Mouse (Mus musculus) MEL (cell line): ENCODE data around the gene Aspdh. TPM values are rescaled to one million over a fixed set of nuclear protein-coding genes. Genes with fewer than 3 reads are reported as not detected.

Experiments used
- DNase-seq: peaks from one replicate; pipeline ENCODE4 v3.0.0; 2011; ENCODE audit warnings: low read depth, low spot score
- H3K27ac ChIP-seq: 2 replicates; pipeline ENCODE4 v1.5.1; 2012; ENCODE audit warnings: low read depth, mild to moderate bottlenecking, control low read depth, low read length, moderate library complexity; ENCODE audit not compliant: control insufficient read depth
- H3K27me3 ChIP-seq, 2 experiments: fragments of 150-350 bp in 1 of 2; sonication (generic) in 1 of 2; 2 replicates each; pipeline ENCODE4 v1.6.1; 2012; ENCODE audit warnings: low read length in 2 of 2, mild to moderate bottlenecking in 2 of 2, improper control_type of control experiment in 1 of 2, moderate library complexity in 1 of 2; ENCODE audit not compliant: insufficient read depth in 2 of 2, control insufficient read depth in 1 of 2
- H3K36me3 ChIP-seq, 2 experiments: 2 replicates each; pipeline ENCODE4 v1.6.1; 2012 to 2014; ENCODE audit warnings: low read length in 2 of 2, improper control_type of control experiment in 1 of 2, inconsistent platforms in 1 of 2, mild to moderate bottlenecking in 1 of 2; ENCODE audit not compliant: insufficient read depth in 2 of 2, control insufficient read depth in 1 of 2
- H3K4me1 ChIP-seq, 2 experiments: fragments of 150-350 bp in 1 of 2; sonication (generic) in 1 of 2; 2 replicates each; pipeline ENCODE4 v1.6.1; 2012; ENCODE audit warnings: low read length in 2 of 2, improper control_type of control experiment in 1 of 2, mild to moderate bottlenecking in 1 of 2; ENCODE audit not compliant: insufficient read depth in 2 of 2, control insufficient read depth in 1 of 2
- H3K4me3 ChIP-seq, 2 experiments: fragments of 150-350 bp in 1 of 2; sonication (generic) in 1 of 2; 2 replicates each; pipeline ENCODE4 v1.5.1; 2012; ENCODE audit warnings: low read depth in 2 of 2, low read length in 2 of 2, mild to moderate bottlenecking in 2 of 2, moderate library complexity in 2 of 2, control low read depth in 1 of 2, improper control_type of control experiment in 1 of 2; ENCODE audit not compliant: control insufficient read depth in 1 of 2, insufficient read depth in 1 of 2
- H3K79me2 ChIP-seq: 2 replicates; pipeline ENCODE4 v1.6.1; 2012; ENCODE audit warnings: mild to moderate bottlenecking, low read length, moderate library complexity; ENCODE audit not compliant: control insufficient read depth, poor library complexity, insufficient read depth
- H3K9ac ChIP-seq: 2 replicates; pipeline ENCODE4 v1.6.1; 2012; ENCODE audit warnings: low read depth, mild to moderate bottlenecking, control low read depth, low read length, moderate library complexity; ENCODE audit not compliant: control insufficient read depth, poor library complexity, severe bottlenecking
- H3K9me3 ChIP-seq: fragments of 150-350 bp; sonication (generic); replicated peaks from 2 replicates; pipeline ENCODE4 v1.6.1; 2012; ENCODE audit warnings: mild to moderate bottlenecking, low read length, improper control_type of control experiment, moderate library complexity; ENCODE audit not compliant: insufficient read depth
- CHD2 ChIP-seq: IDR thresholded peaks from 2 replicates; pipeline ENCODE4 v1.6.1; 2011; ENCODE audit warnings: low read length, improper control_type of control experiment
- ELF1 ChIP-seq: IDR thresholded peaks from 2 replicates; pipeline ENCODE4 v1.6.1; 2014; ENCODE audit warnings: low read depth, mild to moderate bottlenecking, inconsistent platforms, low read length, improper control_type of control experiment, moderate library complexity
- ETS1 ChIP-seq: IDR thresholded peaks from 2 replicates; pipeline ENCODE4 v1.6.1; 2012; ENCODE audit warnings: low read depth, mild to moderate bottlenecking, inconsistent platforms, low read length, improper control_type of control experiment, moderate library complexity
- KAT2A ChIP-seq: conservative IDR thresholded peaks from 2 replicates; pipeline ENCODE4 v1.6.1; 2012; ENCODE audit warnings: low read depth, low read length, improper control_type of control experiment, inconsistent platforms
- MXI1 ChIP-seq: IDR thresholded peaks from 2 replicates; pipeline ENCODE4 v1.6.1; 2011; ENCODE audit warnings: mild to moderate bottlenecking, low read depth, low read length, improper control_type of control experiment
- MYB ChIP-seq: IDR thresholded peaks from 2 replicates; pipeline ENCODE4 v1.6.1; 2011; ENCODE audit warnings: mild to moderate bottlenecking, low read depth, low read length, improper control_type of control experiment
- MYC ChIP-seq: IDR thresholded peaks from 2 replicates; pipeline ENCODE4 v1.6.1; 2011; ENCODE audit warnings: low read depth, mild to moderate bottlenecking, low read length, improper control_type of control experiment, moderate library complexity
- NRF1 ChIP-seq: IDR thresholded peaks from 2 replicates; pipeline ENCODE4 v1.6.1; 2014; ENCODE audit warnings: low read depth, mild to moderate bottlenecking, inconsistent platforms, low read length, improper control_type of control experiment, moderate library complexity; ENCODE audit not compliant: poor library complexity, insufficient read depth, severe bottlenecking
- POLR2A ChIP-seq, 2 experiments: IDR thresholded peaks; 2 replicates each; pipeline ENCODE4 v1.6.1; 2011 to 2012; ENCODE audit warnings: low read length in 2 of 2, mild to moderate bottlenecking in 2 of 2, control low read depth in 1 of 2, improper control_type of control experiment in 1 of 2, low read depth in 1 of 2, moderate library complexity in 1 of 2; ENCODE audit not compliant: control insufficient read depth in 1 of 2, insufficient read depth in 1 of 2, poor library complexity in 1 of 2
- POLR2AphosphoS5 ChIP-seq: IDR thresholded peaks from 2 replicates; pipeline ENCODE4 v1.6.1; 2012; ENCODE audit warnings: low read depth, borderline replicate concordance, mild to moderate bottlenecking, inconsistent platforms, low read length, moderate library complexity, mixed read lengths
- RAD21 ChIP-seq: IDR thresholded peaks from 2 replicates; pipeline ENCODE4 v1.6.1; 2011; ENCODE audit warnings: mild to moderate bottlenecking, low read depth, low read length, improper control_type of control experiment
- RCOR1 ChIP-seq: IDR thresholded peaks from 2 replicates; pipeline ENCODE4 v1.6.1; 2012; ENCODE audit warnings: low read depth, mild to moderate bottlenecking, inconsistent platforms, low read length, improper control_type of control experiment
- SIN3A ChIP-seq: IDR thresholded peaks from 2 replicates; pipeline ENCODE4 v1.6.1; 2012; ENCODE audit warnings: low read length, improper control_type of control experiment, inconsistent platforms
- TBP ChIP-seq: IDR thresholded peaks from 2 replicates; pipeline ENCODE4 v1.8.0; 2011; ENCODE audit warnings: low read depth, low read length, improper control_type of control experiment
- TCF12 ChIP-seq: IDR thresholded peaks from 2 replicates; pipeline ENCODE4 v1.6.1; 2014; ENCODE audit warnings: low read depth, mild to moderate bottlenecking, inconsistent platforms, low read length, improper control_type of control experiment, moderate library complexity
- ZNF384 ChIP-seq: IDR thresholded peaks from 2 replicates; pipeline ENCODE4 v1.6.1; 2012; ENCODE audit warnings: low read depth, mild to moderate bottlenecking, inconsistent platforms, low read length, improper control_type of control experiment
- polyA plus RNA-seq, 2 experiments: library from polyadenylated mRNA; stranded (reverse) in 1 of 2; unstranded in 1 of 2; fragments of >175 nt in 1 of 2; fragments of >200 nt in 1 of 2; gene quantifications; 2 replicates each; pipeline versions ENCODE4 v1.2.1 to v1.2.4; 2012; ENCODE audit warnings: low replicate concordance in 2 of 2, low read depth in 1 of 2; ENCODE audit not compliant: insufficient read length in 2 of 2, insufficient read depth in 1 of 2, missing spikeins in 1 of 2
- total RNA-seq: library from RNA; depleted of rRNA; stranded (reverse); fragments of 300-350 nt; gene quantifications from 2 replicates; pipeline ENCODE4 v1.2.3, GENCODE M21; 2012

The Aspdh gene
- total and polyA plus RNA-seq, 3 experiments = 0.89 TPM; not detected in 2

- Histone ChIP-seq H3K4me1 (no peaks in the 10 kb centered on the region), H3K9me3 (no peaks in the 10 kb centered on the region), H3K27me3 (no peaks in the 10 kb centered on the region), H3K27ac (no peak overlapping the region), H3K36me3 (no peaks in the 10 kb centered on the region), H3K9ac (no peak overlapping the region), H3K79me2 (no peaks in the 10 kb centered on the region), H3K4me3 (no peak overlapping the region)
- no peak for TF ChIP-seq ELF1
- no peak for TF ChIP-seq CHD2
- no peak for TF ChIP-seq MXI1
- TF ChIP-seq POLR2AphosphoS5 = no peak
- no peak for TF ChIP-seq POLR2A (IDR thresholded peaks at IDR 0.05; ENCODE audit: control insufficient read depth in 1 of 2, insufficient read depth in 1 of 2, low read depth in 1 of 2, low read length in 2 of 2, poor library complexity in 1 of 2)
- no peak for TF ChIP-seq ZNF384
- no peak for TF ChIP-seq TCF12
- TF ChIP-seq RCOR1 = no peak
- TF ChIP-seq MYC = no peak
- TF ChIP-seq RAD21 = no peak
- TF ChIP-seq ETS1 = no peak
- no peak for DNase-seq
Measured at GRCm38 (mm10) chr7:44456302-44456701, 8.9 kb upstream of the Aspdh start.

DNA sequence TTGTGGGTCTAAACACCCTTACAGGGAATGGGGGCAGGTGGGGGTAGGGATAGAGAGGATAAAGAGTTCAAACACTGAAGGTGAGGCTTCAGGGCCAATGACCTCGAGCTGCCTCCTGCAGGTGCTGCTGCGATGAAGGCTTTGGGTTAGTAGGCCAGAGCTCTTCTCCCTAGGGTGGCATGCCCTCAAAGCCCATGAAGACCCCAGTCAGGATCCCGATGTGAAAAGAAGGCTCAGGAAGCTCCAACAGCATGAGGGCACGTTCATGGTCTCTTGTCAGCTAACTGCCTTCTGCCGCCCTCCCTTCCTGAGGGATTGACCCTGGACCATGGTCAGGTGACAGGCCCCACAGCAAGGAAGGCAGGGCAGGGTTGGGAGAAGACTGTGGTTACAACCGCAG, 5.1 kb upstream of the Aspdh start:
- 0 out of 4 replicates have a peak, but pooled peaks cover 0 to 3% of the 10 kb centered on the region in 2 experiments for H3K4me1 ChIP-seq
- H3K4me3 ChIP-seq = no peak overlapping the region
- DNase-seq = no peak
- no peak overlapping the region for H3K9ac ChIP-seq
- H3K79me2 ChIP-seq = no peaks in the 10 kb centered on the region
- H3K36me3 ChIP-seq = no peaks in the 10 kb centered on the region
- H3K27me3 ChIP-seq = no peaks in the 10 kb centered on the region
- TF ChIP-seq SIN3A (no peak), CHD2 (no peak), TBP (no peak), NRF1 (no peak), MYB (no peak), TCF12 (no peak), KAT2A (no peak)
- no peaks in the 10 kb centered on the region for H3K9me3 ChIP-seq
- H3K27ac ChIP-seq = no peak overlapping the region
